10 mouse cellular contexts compared by ENCODE assay signal in the genomic region with DNA sequence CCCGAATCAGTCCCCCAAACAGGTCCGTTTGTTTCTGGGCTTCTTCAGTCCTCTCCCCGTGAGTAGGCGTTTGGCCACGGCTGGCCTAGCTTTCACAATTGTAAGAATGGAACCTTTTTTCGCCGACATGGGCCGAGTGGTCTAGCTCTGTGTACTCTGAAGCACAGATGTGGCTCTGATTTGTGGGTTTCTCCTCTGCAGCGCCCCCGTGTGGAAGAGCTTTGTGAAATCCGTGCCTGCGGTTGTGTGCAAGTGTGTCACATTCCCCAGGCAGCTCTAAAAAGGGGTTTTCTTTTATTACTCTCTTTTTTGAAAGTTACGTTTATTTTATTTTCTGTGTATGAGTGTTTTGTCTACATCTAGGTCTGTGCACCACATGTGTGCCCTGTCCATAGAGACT. TPM values are rescaled to one million over a fixed set of nuclear protein-coding genes. Genes with fewer than 3 reads are reported as not detected.
DNase-seq lines count a peak whose midpoint lies in the region; ATAC-seq and TF ChIP-seq lines count a peak whose summit lies in the region.
"Had no signal": no experiment of that assay in that cellular context is flagged by ENCODE, and none has a peak within 500 bp of the region (broad histone marks: within the 10 kb centered on the region; RNA-seq: fewer than 3 reads in every experiment).

No protein-coding gene starts in this region.

- no peaks in the 10 kb centered on the region for H3K79me2 ChIP-seq in MEL (ENCODE audit: control insufficient read depth, insufficient read depth, low read length, poor library complexity)

- TF ChIP-seq CTCF in layer of hippocampus, adult 2 months (conservative IDR thresholded peaks at IDR 0.05), result peak; percentile 86
- TF ChIP-seq CTCF in MEL (IDR thresholded peaks at IDR 0.05 in 2 of 3, conservative IDR thresholded peaks at IDR 0.05 in 1 of 3; ENCODE audit: control insufficient read depth in 1 of 3, insufficient read depth in 1 of 3, low read depth in 2 of 3, low read length in 3 of 3, poor library complexity in 1 of 3, severe bottlenecking in 1 of 3), result peak; percentile 63 to 88 (median 86)
- peak; percentile 65 for TF ChIP-seq CTCF in lung, adult 2 months (IDR thresholded peaks at IDR 0.05; ENCODE audit: insufficient read depth, low read length)

- peak; percentile 33 for TF ChIP-seq RAD21 in MEL (IDR thresholded peaks at IDR 0.05; ENCODE audit: low read depth, low read length)

- peaks cover 0 to 8% of the 10 kb centered on the region in 2 experiments; a peak in 2 of 4 replicates for H3K4me1 ChIP-seq in MEL (ENCODE audit: control insufficient read depth in 1 of 2, insufficient read depth in 2 of 2, low read length in 2 of 2)
- peaks cover 3% of the 10 kb centered on the region; the same call in 1 of the 2 replicates for H3K4me1 ChIP-seq in lung, adult 2 months (ENCODE audit: control insufficient read depth, insufficient read depth, low read length)

- ATAC-seq in common myeloid progenitor, adult 5-6 weeks (replicated peaks; ENCODE audit: low read depth, poor library complexity, severe bottlenecking), result peak; percentile 46

- H3K36me3 ChIP-seq in MEL (ENCODE audit: control insufficient read depth in 1 of 2, insufficient read depth in 2 of 2, low read length in 2 of 2), result peaks cover 0 to 2% of the 10 kb centered on the region in 2 experiments; a peak in 1 of 4 replicates
- H3K36me3 ChIP-seq: heart, embryonic 13.5 days; lung, embryonic 15.5 days had no signal

- 25% methylated on average over 13 of the region's 13 CpGs for WGBS in lung, adult 2 months

- peak; percentile 54 for DNase-seq in cerebellum, adult 9-11 months
- DNase-seq in cerebellum, adult 9-10 months, result no peak
- DNase-seq in layer of hippocampus, adult 2 months (ENCODE audit: low spot score in 2 of 2), result peak; percentile 66 to 78
- no peak for DNase-seq in layer of hippocampus, adult 9-10 months (ENCODE audit: low spot score)
- DNase-seq in MEL (ENCODE audit: low read depth, low spot score), result peak; percentile 72
- DNase-seq in lung, adult 2 months, result peak; percentile 57
- peak; percentile 84 for DNase-seq in thymus, postnatal 0 days (ENCODE audit: low spot score)

- no peak for TF ChIP-seq POLR2A in MEL (IDR thresholded peaks at IDR 0.05; ENCODE audit: control insufficient read depth in 1 of 2, insufficient read depth in 1 of 2, low read depth in 1 of 2, low read length in 2 of 2, poor library complexity in 1 of 2)
- no peak for TF ChIP-seq POLR2A in lung, adult 2 months (IDR thresholded peaks at IDR 0.05; ENCODE audit: borderline replicate concordance, extremely low read depth, low read depth, low read length)

- H3K27me3 ChIP-seq in MEL (ENCODE audit: control insufficient read depth in 1 of 2, insufficient read depth in 2 of 2, low read length in 2 of 2), result no peaks in the 10 kb centered on the region

- H3K27ac ChIP-seq in layer of hippocampus, adult 2 months, result no peak overlapping the region
- no peak overlapping the region for H3K27ac ChIP-seq in MEL (ENCODE audit: control insufficient read depth, low read depth, low read length)
- H3K27ac ChIP-seq: heart, embryonic 13.5 days; lung, embryonic 15.5 days had no signal

- H3K9me3 ChIP-seq in MEL (replicated peaks; ENCODE audit: insufficient read depth, low read length), result no peaks in the 10 kb centered on the region
- H3K9me3 ChIP-seq: heart, embryonic 13.5 days; lung, embryonic 15.5 days had no signal

- no peak overlapping the region for H3K9ac ChIP-seq in MEL (ENCODE audit: control insufficient read depth, low read depth, low read length, poor library complexity, severe bottlenecking)
- H3K9ac ChIP-seq: lung, embryonic 15.5 days had no signal

- no peak for TF ChIP-seq EP300 in MEL (IDR thresholded peaks at IDR 0.05; ENCODE audit: low read depth in 1 of 2, low read length in 2 of 2)

- H3K4me3 ChIP-seq in layer of hippocampus, adult 2 months, result no peak overlapping the region
- H3K4me3 ChIP-seq in MEL (ENCODE audit: control insufficient read depth in 1 of 2, insufficient read depth in 1 of 2, low read depth in 2 of 2, low read length in 2 of 2), result no peak overlapping the region
- H3K4me3 ChIP-seq in lung, adult 2 months (replicated peaks; ENCODE audit: extremely low read depth, low read depth, low read length), result no peak overlapping the region
- H3K4me3 ChIP-seq: heart, embryonic 13.5 days; lung, embryonic 15.5 days had no signal

TF ChIP-seq in MEL, 35 proteins besides CTCF, POLR2A, EP300 and RAD21:
- TF ChIP-seq NRF1 (IDR thresholded peaks at IDR 0.05; ENCODE audit: insufficient read depth, low read depth, low read length, poor library complexity, severe bottlenecking), result no peak
- TF ChIP-seq BHLHE40 (IDR thresholded peaks at IDR 0.05; ENCODE audit: borderline replicate concordance, low read depth, low read length), result 0 out of 2 replicates have a peak, but pooled peaks have one; percentile 19
- no peak for TF ChIP-seq USF2 (IDR thresholded peaks at IDR 0.05; ENCODE audit: borderline replicate concordance in 1 of 2, insufficient read depth in 1 of 2, low read depth in 1 of 2, low read length in 2 of 2)
- no peak for TF ChIP-seq NELFE (IDR thresholded peaks at IDR 0.05; ENCODE audit: low read depth, low read length)
- peak; percentile 63 for TF ChIP-seq RCOR1 (IDR thresholded peaks at IDR 0.05; ENCODE audit: low read depth, low read length)
- no peak for TF ChIP-seq ZC3H11A (IDR thresholded peaks at IDR 0.05; ENCODE audit: low read depth, low read length)
- no peak for TF ChIP-seq MAX (IDR thresholded peaks at IDR 0.05; ENCODE audit: low read length)
- no peak for TF ChIP-seq KAT2A (conservative IDR thresholded peaks at IDR 0.05; ENCODE audit: low read depth, low read length)
- TF ChIP-seq SIN3A (IDR thresholded peaks at IDR 0.05; ENCODE audit: low read length), result no peak
- peak; percentile 74 for TF ChIP-seq SMC3 (IDR thresholded peaks at IDR 0.05; ENCODE audit: low read depth, low read length)
- 0 out of 2 replicates have a peak, but pooled peaks have one; percentile 31 for TF ChIP-seq MAZ (IDR thresholded peaks at IDR 0.05; ENCODE audit: low read depth, low read length)
- no peak for TF ChIP-seq USF1 (IDR thresholded peaks at IDR 0.05; ENCODE audit: low read depth, low read length)
- no peak for TF ChIP-seq ZNF384 (IDR thresholded peaks at IDR 0.05; ENCODE audit: low read depth, low read length)
- TF ChIP-seq MEF2A (IDR thresholded peaks at IDR 0.05; ENCODE audit: extremely low read depth, insufficient replicate concordance, low read depth, low read length, poor library complexity, severe bottlenecking), result no peak
- no peak for TF ChIP-seq ETS1 (IDR thresholded peaks at IDR 0.05; ENCODE audit: low read depth, low read length)
- no peak for TF ChIP-seq MYB (IDR thresholded peaks at IDR 0.05; ENCODE audit: low read depth, low read length)
- no peak for TF ChIP-seq TBP (IDR thresholded peaks at IDR 0.05; ENCODE audit: low read depth, low read length)
- TF ChIP-seq CHD2 (IDR thresholded peaks at IDR 0.05; ENCODE audit: low read length), result no peak
- no peak for TF ChIP-seq TCF12 (IDR thresholded peaks at IDR 0.05; ENCODE audit: low read depth, low read length)

RNA-seq across cellular contexts. Expression of a gene that starts 7.9 kb away (rescaled TPM):
- total RNA-seq in layer of hippocampus, adult 2 months (2021), result 10 to 100 TPM; 66.2 to 70.2 TPM
- 0.39 and 0.81 TPM in 2 replicates for total RNA-seq in MEL (2012; rRNA removed)
- polyA plus RNA-seq in MEL (2012; ENCODE audit: insufficient read depth in 1 of 2, insufficient read length in 2 of 2, low read depth in 1 of 2, low replicate concordance in 2 of 2, missing spikeins in 1 of 2), result 1 to 10 TPM in 1 of 2 experiments, not detected in 1; 1.4 TPM
- 0.19 TPM in 1 of 2 replicates, not detected in the other for total RNA-seq in common myeloid progenitor, adult 5-6 weeks (2017)
- polyA plus RNA-seq in lung, adult 2 months (2012; rRNA removed), result 8.9 and 10.0 TPM in 2 replicates
- 0.81 and 1.7 TPM in 2 replicates for polyA plus RNA-seq in thymus, postnatal 0 days (2015; fragmentation: Nextera tagmentation; extraction: Ambion mirVana)

RNA-seq across cellular contexts. Expression of a gene that starts 10.2 kb away (rescaled TPM):
- total RNA-seq in layer of hippocampus, adult 2 months (2021), result 100 to 1,000 TPM; 144 to 150 TPM
- 0.19 and 0.20 TPM in 2 replicates for total RNA-seq in MEL (2012; rRNA removed)
- polyA plus RNA-seq in MEL (2012; ENCODE audit: insufficient read depth in 1 of 2, insufficient read length in 2 of 2, low read depth in 1 of 2, low replicate concordance in 2 of 2, missing spikeins in 1 of 2), result under 1 TPM in 1 of 2 experiments, not detected in 1; 0.33 TPM
- total RNA-seq in common myeloid progenitor, adult 5-6 weeks (2017), result not detected in 2 replicates
- 0.08 and 0.20 TPM in 2 replicates for polyA plus RNA-seq in lung, adult 2 months (2012; rRNA removed)
- 0.62 and 0.70 TPM in 2 replicates for polyA plus RNA-seq in thymus, postnatal 0 days (2015; fragmentation: Nextera tagmentation; extraction: Ambion mirVana)

RNA-seq across cellular contexts. Expression of a gene that starts 11.9 kb away (rescaled TPM):
- total RNA-seq in layer of hippocampus, adult 2 months (2021), result 100 to 1,000 TPM; 260 to 267 TPM
- total RNA-seq in MEL (2012; rRNA removed), result 0.10 and 0.23 TPM in 2 replicates
- 1 to 10 TPM in 1 of 2 experiments, not detected in 1; 1.0 TPM for polyA plus RNA-seq in MEL (2012; ENCODE audit: insufficient read depth in 1 of 2, insufficient read length in 2 of 2, low read depth in 1 of 2, low replicate concordance in 2 of 2, missing spikeins in 1 of 2)
- 19.7 and 20.3 TPM in 2 replicates for total RNA-seq in common myeloid progenitor, adult 5-6 weeks (2017)
- polyA plus RNA-seq in lung, adult 2 months (2012; rRNA removed), result 2.7 and 3.3 TPM in 2 replicates
- polyA plus RNA-seq in thymus, postnatal 0 days (2015; fragmentation: Nextera tagmentation; extraction: Ambion mirVana), result 17.7 and 19.3 TPM in 2 replicates

RNA-seq across cellular contexts. Expression of a gene that starts 25.9 kb away (rescaled TPM):
- total RNA-seq in layer of hippocampus, adult 2 months (2021), result 10 to 100 TPM; 37.4 to 42.0 TPM
- 137 and 150 TPM in 2 replicates for total RNA-seq in MEL (2012; rRNA removed)
- 100 to 1,000 TPM; 157 to 421 TPM for polyA plus RNA-seq in MEL (2012; ENCODE audit: insufficient read depth in 1 of 2, insufficient read length in 2 of 2, low read depth in 1 of 2, low replicate concordance in 2 of 2, missing spikeins in 1 of 2)
- 132 and 198 TPM in 2 replicates for total RNA-seq in common myeloid progenitor, adult 5-6 weeks (2017)
- polyA plus RNA-seq in lung, adult 2 months (2012; rRNA removed), result 60.1 and 87.9 TPM in 2 replicates
- polyA plus RNA-seq in thymus, postnatal 0 days (2015; fragmentation: Nextera tagmentation; extraction: Ambion mirVana), result 216 and 225 TPM in 2 replicates

RNA-seq across cellular contexts. Expression of a gene that starts 25.9 kb away (rescaled TPM):
- total RNA-seq in layer of hippocampus, adult 2 months (2021), result 10 to 100 TPM; 32.6 to 37.3 TPM
- 68.9 and 81.3 TPM in 2 replicates for total RNA-seq in MEL (2012; rRNA removed)
- 10 to 100 TPM in 1 of 2 experiments, not detected in 1; 73.2 TPM for polyA plus RNA-seq in MEL (2012; ENCODE audit: insufficient read depth in 1 of 2, insufficient read length in 2 of 2, low read depth in 1 of 2, low replicate concordance in 2 of 2, missing spikeins in 1 of 2)
- total RNA-seq in common myeloid progenitor, adult 5-6 weeks (2017), result 12.1 and 14.5 TPM in 2 replicates
- polyA plus RNA-seq in lung, adult 2 months (2012; rRNA removed), result 86.4 and 104 TPM in 2 replicates
- polyA plus RNA-seq in thymus, postnatal 0 days (2015; fragmentation: Nextera tagmentation; extraction: Ambion mirVana), result 34.8 and 38.7 TPM in 2 replicates

Comparison
In these comparisons a context has a peak if more than half of its experiments do, and no peak if none do; other contexts are left out.
1. DNase-seq: peak in cerebellum, adult 9-11 months (single experiment), layer of hippocampus, adult 2 months (2 of 2), MEL (single experiment), lung, adult 2 months (single experiment) and thymus, postnatal 0 days (single experiment); none in cerebellum, adult 9-10 months (single experiment) and layer of hippocampus, adult 9-10 months (single experiment).
2. RNA of a gene that starts 7.9 kb away (total RNA-seq): 66.2 to 70.2 TPM in layer of hippocampus, adult 2 months; 0.39 to 0.81 TPM in MEL and 0.19 TPM in common myeloid progenitor, adult 5-6 weeks; every median in the first group is over 10 times any median in the second.
3. RNA of a gene that starts 10.2 kb away (total RNA-seq): 144 to 150 TPM in layer of hippocampus, adult 2 months; 0.19 to 0.20 TPM in MEL and not detected in common myeloid progenitor, adult 5-6 weeks; every median in the first group is over 100 times any median in the second.
4. RNA of a gene that starts 11.9 kb away (total RNA-seq): 260 to 267 TPM in layer of hippocampus, adult 2 months and 19.7 to 20.3 TPM in common myeloid progenitor, adult 5-6 weeks; 0.10 to 0.23 TPM in MEL; every median in the first group is over 10 times any median in the second.
5. Peak in every context shown above with its lines, with median percentiles within 50 percentile points of each other: CTCF ChIP-seq.